Mouse (Mus musculus) brain, embryonic 18.5 days (tissue): ENCODE results near the gene Mtor.

Experiments used
- DNase-seq: peaks from one replicate; pipeline ENCODE4 v3.0.0-alpha.2; 2012; ENCODE audit warnings: low read depth, low spot score

The Mtor gene

DNA sequence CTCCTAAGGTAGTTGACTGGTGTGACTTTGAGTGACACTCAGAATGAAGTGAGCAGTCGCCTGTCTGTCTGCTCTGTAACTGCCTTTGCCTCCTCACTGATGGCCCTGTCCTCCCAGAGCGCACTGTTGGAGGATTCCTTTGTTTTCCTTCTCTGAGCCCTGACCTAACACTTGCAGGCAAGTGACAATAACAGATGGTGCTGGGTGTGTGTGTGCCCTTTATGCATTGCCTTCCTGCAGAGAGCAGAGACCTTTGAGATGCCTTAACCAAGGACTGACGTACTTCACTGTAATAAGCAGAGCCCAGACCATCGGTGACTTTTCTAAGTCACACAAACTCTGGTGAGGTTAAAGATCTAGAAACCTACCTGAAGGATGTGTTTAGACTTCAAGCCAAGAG is 82.9 kb downstream of the Mtor start:
- DNase-seq: no peak

DNA sequence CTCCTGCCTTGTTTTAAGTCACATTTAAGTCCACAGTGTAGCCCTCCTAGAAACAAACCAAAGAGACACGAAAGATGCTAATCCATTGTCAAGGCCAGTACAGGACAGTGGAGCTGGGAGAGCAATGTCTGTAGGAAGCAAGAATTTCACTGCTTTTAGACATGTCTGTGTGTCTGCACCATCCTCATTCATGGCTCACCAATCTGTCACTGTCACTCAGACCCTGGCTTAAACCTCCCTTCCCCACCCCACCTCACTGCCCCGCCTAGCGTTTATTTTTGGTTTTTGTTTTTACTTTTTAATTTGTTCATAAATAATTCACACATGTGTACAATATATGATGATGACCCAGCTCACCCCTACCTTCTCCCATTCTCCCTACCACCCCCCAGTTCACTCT is 84.1 kb downstream of the Mtor start:
- no peak for DNase-seq

DNA sequence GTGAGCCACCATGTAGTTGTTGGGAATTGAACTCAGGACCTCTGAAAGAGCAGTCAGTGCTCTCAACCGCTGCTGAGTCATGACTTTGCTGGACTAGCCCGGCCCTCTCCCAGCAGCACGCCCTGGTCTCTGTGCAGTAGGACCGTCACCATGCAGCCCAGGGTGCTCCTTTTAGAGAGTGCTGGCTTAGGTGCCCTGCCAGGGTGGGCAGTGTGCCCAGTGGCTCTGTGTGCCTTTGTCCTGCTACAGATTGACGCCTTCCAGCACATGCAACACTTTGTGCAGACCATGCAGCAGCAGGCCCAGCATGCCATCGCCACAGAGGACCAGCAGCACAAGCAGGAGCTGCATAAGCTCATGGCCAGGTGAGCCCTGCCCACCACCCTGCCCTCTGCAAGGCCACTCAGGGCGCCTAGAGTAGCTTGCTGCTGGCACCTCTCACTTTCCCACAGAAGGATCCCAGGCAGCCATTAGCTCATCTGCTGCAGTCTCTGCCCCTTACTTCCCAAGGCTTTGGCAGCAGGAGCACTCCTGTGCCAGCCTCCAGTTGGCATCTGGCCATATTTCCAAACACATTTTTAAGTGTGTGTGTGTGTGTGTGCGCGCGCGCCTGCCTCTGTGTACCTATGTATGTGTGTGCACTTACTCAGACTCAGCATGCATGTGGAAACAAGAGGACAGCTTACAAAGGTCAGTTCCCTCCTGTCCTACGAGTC is 85.4 kb downstream of the Mtor start:
- no peak for DNase-seq

DNA sequence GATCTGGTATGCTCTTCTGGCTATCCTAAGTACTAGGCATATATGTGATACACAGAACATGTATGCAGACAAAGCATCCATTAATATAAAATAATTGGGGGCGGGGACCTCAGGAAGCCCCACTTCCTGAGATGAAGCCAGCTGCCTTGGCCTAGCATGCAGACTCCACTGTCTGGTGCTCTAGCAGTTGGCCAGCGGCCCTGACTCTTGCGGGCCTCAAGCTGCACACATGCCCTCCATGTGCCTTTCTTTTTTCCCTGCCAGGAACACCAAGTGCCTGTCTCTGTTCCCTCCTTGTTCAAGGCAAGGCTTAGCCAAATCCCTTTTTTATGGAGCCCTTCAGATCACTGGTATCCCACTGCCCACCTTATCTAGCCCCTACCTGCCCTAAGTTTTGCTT is 87.5 kb downstream of the Mtor start:
- no peak for DNase-seq

DNA sequence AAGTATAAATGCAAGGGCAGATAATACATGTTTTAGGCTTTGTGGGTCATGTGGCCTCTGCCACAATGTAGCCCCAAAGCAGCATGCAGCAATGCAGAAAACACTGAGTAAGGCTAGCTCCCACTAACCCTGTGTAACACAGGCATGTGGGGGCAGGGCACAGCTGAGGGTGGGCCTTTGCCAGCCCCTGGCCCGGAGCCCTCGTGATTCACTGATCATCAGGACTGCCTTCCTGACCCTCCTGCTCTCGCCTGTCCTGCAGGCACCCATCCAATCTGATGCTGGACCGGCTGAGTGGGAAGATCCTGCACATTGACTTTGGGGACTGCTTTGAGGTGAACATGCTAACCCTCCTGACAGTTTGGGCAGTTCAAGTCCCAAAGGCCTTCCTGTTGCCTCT is 100.7 kb downstream of the Mtor start:
- no peak for DNase-seq

DNA sequence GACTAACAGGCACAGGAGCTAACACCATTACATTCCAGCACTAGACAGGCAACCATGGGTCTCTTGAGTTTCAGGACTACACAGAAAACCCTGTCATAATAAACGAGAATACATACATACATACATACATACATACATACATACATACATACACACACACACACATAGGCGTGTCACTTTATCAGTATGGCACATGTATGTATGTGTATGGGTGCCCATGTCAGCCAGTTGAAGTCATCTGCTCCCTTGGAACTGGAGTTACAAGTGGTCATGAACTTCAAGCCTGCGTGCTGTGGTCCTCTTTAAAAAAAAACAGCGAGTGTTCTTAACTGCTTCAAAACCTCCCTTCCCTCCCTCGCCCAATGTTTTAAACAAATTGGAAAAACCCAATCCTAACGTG is 109.4 kb downstream of the Mtor start:
- DNase-seq: no peak

DNA sequence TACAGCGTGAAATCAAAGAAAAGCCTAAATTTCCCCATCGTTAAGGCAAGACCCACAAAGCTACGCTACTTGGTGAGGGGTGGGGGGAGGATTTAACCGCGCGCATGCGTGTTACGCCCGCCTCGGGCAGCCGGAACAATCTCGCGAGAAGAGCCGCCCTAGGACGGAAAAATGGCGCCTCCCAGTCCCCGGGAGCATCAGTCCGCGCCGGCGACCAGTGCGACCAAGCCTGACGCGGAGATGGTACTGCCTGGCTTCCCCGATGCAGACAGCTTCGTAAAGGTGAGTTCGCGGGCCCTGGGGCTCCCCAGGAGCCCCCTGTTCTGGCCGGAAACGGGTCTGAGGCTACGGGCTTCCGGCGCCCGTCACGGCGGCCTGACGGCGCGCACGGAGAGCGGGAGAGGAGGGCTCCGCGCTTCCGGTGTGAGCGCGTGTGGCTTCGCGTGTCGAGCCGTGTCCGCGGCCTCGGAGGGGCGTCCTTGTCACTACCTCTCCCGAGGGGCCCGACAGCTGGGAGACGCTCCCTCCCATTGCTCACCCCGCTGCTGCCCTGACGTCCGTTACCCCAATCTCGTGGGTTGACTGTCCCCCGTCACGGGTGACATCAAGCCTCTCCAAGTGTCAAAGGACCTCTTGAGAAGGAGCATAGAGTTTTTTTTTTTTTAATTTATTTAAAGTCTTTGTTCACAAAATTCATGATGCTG is 110.0 kb downstream of the Mtor start, which contains the start of gene Exosc10:
Gene Exosc10, plus strand, starts transcription at position 133 of the 704 bp plus-strand sequence.
- peak; percentile 82 for DNase-seq

DNA sequence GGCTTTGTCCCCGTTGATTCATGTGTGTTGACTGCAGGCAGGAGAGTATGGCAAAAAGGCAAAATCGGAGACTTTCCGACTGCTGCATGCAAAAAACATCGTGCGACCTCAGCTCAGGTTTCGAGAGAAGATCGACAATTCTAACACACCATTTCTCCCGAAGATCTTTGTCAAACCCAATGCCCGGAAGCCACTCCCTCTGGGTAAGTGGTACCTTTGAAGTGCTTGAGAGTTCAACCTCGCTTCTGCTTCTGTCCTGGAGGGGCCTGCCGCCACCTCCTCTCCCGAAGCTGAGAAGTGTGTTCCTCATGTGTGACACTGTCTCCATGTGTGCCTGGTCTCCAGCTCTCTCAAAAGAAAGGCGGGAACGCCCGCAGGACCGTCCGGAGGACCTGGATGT is 114.3 kb downstream of the Mtor start:
- DNase-seq: no peak

DNA sequence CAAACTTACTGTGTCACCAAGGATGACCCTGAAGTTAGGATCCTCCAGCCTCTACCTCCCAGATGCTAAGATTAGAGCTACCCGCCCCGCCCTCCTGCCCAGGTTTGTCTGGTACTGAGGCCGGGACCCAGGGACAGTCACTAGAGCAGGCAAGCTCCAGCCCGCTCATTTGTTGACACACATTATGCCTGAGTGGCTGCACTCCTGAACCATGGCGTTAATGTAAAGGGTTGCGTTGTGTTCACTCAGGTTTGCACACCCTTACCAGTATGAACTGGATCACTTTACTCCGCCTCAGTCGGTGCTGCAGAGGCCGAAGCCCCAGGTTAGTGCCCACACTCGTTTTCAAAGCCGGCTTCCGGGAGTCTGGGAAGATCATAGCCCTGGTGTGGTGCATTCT is 115.2 kb downstream of the Mtor start:
- no peak for DNase-seq

DNA sequence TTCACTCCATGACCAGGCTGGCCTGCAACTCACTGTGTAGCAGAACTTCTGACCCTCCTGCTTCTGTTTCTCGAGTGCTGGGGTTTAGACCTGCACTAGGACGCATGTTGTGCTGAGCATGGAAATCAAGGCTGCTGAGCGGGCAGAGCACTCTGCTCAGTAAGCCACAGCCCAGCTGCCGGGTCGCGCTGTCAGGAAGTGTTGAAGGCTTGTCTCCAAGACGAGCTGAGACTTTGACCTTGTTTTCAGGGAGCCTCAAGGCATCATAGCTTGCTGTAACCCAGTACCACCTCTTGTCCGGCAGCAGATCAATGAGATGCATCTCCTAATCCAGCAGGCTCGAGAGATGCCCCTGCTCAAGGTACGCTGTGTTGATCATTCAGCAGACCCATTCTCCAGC is 121.7 kb downstream of the Mtor start:
- no peak for DNase-seq

DNA sequence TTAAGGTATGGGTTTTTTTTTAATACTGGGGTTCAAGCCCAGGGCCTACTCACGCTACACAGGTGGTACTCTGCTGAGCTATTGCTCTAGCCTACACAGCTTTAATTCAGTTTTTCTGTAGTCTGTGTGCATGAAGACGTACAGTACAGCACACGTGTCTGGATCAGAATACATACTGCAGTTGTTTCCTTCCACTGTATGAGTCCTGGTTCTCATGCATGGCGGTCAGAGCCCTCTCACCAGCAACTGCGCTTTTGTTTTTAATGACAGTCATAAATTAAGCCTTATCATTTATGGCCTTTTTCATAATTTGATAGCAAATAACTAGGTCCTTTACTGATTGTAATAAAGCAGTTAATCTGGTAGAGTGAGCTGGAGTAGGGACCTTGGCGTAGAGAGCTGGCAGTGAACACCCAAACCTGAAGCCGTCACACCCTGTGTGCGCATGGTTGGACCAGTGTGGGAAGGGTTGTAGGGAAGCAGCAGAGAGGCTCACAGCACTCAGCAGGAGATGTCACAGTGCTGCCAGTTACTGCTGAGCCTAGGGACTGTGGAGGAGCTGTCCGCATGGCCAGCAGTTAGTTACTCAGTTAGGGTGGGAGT is 122.4 kb downstream of the Mtor start:
- DNase-seq: no peak

DNA sequence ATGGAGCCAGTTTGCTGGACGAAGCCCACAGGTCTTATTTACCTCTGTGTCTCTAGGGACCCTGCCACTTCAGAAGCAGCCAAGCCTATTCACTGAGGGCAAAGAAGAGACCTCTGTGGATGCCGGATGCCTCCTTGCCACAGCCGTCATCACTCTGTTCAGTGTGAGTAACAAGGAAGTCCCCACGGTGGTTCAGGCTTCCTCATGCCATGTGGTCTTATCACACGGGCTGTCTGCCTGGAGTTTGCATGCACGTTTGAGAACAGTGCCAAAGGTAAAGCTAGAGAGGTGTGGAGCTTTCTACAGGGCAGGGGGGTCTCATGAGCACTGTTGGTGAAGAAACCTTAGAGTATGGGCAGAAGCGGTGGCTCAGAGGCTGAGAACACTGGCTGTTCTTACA is 124.8 kb downstream of the Mtor start:
- DNase-seq: no peak

DNA sequence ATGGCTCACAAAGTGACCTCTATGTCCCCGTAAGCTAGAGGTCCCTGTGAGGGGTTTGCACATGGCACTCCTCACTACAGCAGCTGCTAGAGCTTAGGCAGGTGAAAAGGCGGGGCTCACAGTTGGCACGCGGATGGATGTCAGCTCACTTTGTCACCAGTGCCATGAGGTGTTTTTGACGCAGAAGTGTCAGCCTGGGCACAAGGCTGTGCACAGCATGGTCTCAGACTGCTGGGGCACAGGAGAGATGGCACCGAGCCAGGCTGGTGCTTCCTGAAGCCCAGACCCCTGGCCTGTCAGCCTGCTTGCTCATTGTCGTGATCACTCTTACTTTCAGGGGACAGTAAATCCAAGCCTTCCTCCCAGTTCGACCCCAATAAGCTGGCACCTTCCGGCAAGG is 132.4 kb downstream of the Mtor start:
- DNase-seq: no peak

DNA sequence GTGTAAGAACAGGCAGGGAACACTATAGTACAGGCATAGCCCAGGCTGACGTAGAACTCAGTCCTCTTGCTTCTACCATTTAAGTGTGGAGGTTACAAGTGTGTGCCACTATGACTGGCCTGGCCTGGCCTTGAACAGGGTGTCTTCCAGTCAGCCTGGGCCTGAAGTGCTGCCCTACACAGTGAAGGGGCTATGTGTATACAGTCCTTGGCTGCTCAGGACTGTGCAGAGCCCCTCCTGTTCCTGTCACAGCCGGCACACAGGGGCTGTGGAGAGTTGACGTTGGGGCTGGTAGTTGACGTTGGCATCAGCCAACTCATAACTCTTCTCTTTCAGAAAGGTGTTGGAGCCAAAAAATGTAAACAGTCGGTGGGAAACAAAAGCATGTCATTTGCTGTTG is 133.0 kb downstream of the Mtor start:
- no peak for DNase-seq

DNA sequence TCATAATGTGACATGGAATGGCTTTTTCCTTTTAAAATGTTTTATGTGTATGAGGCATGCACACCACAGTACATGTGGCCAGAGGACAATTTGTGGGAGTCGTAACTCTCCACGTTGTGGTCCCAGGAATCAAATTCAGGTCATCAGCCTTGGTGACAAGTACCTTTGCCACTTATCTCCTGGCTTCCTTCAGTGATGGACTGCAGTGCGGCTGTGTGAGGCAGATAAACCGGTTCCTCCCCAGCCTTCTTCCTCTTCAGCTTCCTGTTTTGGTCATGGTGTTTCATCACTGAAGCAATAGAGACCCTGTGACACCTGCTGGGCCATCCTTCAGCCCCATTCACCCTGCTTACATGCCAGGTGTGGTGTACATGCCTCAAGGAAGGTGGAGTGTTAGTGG is 134.8 kb downstream of the Mtor start:
- DNase-seq: no peak

DNA sequence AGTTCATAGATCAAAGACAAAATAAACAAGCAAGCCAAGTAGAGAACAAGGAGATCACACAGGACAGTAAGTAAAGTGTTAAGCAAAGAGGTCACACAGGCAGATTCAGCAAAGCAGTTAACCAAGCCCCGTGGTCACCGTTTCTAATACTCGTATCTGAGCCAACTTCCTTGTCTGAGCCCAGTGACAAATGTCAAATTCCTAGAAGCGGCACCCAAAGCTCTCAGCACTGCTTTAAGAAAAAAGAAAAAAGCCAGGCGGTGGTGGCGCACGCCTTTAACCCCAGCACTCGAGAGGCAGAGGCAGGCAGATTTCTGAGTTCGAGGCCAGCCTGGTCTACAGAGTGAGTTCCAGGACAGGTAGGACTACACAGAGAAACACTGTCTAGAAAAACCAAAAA is 138.2 kb downstream of the Mtor start:
- DNase-seq: no peak

DNA sequence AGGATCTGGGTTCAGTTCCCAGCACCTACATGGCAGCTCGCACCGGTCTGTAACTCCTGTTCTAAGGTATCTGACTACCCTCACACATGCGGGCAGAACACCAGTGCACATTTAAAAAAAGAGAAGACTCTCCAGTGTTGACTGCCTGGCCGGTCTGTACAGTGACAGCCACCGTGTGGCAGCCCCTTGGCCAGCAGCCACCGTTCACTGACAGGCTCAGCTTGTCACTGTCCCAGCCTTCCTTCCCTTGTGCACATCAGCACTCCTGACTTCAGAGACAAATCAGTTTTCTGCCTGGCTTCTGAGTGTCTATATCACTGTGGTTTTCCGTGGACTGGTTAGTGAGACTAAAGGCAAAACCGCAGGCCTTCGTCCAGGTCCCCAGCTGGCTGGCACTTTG is 140.4 kb downstream of the Mtor start:
- DNase-seq: no peak

DNA sequence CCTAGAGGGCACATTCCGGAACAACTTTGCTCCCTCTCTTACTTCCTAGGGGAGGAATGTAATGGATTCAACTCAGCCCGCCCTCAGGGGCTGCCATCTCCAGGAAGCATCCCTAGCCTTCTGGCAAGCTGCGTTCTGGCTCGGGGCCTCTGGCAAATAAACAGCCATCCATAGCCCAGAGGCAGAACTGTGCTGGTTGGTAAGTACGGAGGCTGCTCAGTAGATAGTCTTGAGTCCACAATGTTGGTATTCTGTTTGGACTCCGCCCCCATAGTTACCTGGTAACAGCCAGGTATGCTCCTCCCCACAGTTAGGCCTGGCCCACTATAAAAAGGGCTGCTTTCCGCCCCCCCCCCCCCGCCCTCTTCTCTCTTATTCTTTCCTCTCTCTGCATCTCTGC is 141.2 kb downstream of the Mtor start:
- DNase-seq: no peak

DNA sequence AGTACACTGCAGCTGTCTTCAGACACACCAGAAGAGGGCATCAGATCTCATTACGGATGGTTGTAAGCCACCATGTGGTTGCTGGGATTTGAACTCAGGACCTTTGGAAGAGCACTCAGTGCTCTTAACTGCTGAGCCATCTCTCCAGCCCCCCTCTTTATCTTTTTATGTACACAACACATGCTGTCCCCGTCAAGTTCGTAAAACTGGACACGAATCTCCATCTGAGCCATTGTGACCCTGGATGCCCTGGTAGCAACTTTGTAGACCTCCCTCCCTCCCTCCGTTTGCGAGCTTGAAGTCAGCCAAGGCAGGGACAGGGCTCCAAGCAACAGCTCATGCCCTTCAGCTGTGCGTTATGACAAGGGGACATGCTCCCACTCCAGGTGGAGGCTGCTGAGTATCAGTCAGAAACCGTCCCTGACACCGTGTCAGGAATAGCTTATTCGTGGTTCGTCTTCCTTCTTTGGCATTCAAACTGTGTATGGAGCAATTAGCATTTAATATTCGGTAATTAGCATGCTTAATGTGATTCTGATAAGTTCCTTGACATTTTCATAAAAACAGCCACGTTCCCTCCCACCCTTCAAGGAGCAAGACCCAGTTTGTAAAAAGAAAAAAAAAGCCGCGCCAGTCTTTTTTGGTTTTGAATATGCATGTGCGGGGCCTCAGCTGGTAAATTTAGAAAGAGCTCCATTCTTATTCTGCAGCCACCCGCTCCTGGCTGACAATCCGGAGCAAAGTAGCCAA is 142.2 kb downstream of the Mtor start:
- DNase-seq: no peak

DNA sequence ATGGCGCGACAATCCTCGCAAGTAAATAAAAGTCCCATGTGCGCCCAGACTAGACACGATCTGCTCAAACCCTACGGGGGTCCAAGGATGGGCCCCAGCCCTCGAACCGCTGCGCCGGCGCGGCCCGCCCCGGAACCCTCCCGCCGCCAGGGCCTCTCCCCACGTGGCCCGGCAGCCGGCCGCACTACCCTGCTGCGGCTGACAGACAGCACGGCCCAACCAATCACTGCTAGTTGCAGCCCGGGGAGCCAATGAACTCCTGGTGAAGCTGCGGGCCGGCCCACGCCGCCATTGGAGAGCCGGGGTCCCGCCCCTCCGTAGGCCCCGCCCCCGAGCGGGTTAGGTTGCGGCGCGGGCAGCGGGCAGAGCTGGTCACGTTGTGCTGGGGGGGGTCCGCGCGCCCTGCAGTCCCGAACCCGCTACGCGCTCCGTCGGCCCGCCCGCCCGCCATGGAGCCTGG is 142.8 kb downstream of the Mtor start, which contains the start of gene Srm:
Gene Srm, plus strand, starts transcription at position 333 of the 460 bp plus-strand sequence.
- DNase-seq: peak; percentile 95

DNA sequence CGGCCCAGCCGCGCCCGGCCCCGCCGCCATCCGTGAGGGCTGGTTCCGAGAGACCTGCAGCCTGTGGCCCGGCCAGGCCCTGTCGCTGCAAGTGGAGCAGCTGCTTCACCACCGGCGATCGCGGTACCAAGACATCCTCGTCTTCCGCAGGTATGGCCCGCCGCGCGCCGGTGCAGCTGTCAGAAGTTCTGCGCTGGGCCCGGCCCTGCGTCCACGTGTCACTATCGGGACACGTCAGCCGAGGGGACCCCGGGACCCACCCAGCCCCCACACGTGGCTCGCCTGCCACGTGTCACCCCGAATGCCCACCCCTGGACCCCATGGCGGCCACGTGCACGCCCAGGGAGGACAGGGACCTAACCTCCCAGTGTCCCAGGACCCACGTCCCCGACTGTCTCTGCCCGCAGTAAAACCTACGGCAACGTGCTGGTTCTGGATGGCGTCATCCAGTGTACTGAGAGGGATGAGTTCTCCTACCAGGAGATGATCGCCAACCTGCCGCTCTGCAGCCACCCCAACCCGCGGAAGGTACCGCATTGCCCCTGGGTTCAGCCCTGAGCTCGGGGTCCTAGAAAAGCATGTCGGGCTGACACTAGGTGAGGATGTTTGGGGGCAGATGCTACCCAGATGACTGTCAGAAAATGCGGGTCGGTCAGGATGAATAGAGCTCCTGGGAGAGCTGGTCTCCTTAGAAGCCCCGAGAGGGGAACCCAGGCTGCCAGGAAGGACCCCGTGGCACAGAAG is 143.4 kb downstream of the Mtor start:
- DNase-seq: no peak
